Mouse (Mus musculus) G1E (cell line): Measurements from ENCODE around the gene Coro6. TPM values are rescaled to one million over a fixed set of nuclear protein-coding genes. Genes with fewer than 3 reads are reported as not detected.
A peak's percentile ranks its signal among the peaks of the same experiment; 100 is the strongest.

Experiments
- ATAC-seq: 2 replicates; pipeline ENCODE4 v1.8.0; 2016; ENCODE audit warnings: mild to moderate bottlenecking; ENCODE audit not compliant: insufficient number of reproducible peaks, poor library complexity, low FRiP score, severe bottlenecking; ENCODE audit errors: extremely low read depth
- DNase-seq: peaks from one replicate; pipeline ENCODE4 v3.0.0; 2012; ENCODE audit warnings: low spot score
- H3K27me3 ChIP-seq: 2 replicates; pipeline ENCODE4 v1.6.1; 2012; ENCODE audit warnings: mild to moderate bottlenecking, low read length, inconsistent platforms; ENCODE audit not compliant: insufficient read depth
- H3K36me3 ChIP-seq: replicated peaks from 2 replicates; pipeline ENCODE3; 2012; ENCODE audit warnings: mild to moderate bottlenecking, inconsistent platforms
- H3K4me1 ChIP-seq: 2 replicates; pipeline ENCODE4 v1.6.1; 2012; ENCODE audit warnings: low read depth, low read length, inconsistent platforms, mixed read lengths; ENCODE audit not compliant: insufficient read depth
- H3K4me3 ChIP-seq: 2 replicates; pipeline ENCODE4 v1.5.1; 2012; ENCODE audit warnings: low read depth, mild to moderate bottlenecking, inconsistent platforms, low read length, moderate library complexity, mixed read lengths
- H3K9me3 ChIP-seq: replicated peaks from 2 replicates; pipeline ENCODE4 v1.6.1; 2012; ENCODE audit warnings: inconsistent platforms
- CTCF ChIP-seq: IDR thresholded peaks from 2 replicates; pipeline ENCODE4 v1.5.1; 2012; ENCODE audit warnings: low read depth, low read length, inconsistent platforms, mixed read lengths
- GATA1 ChIP-seq: IDR thresholded peaks from 2 replicates; pipeline ENCODE4 v1.6.1; 2012; ENCODE audit warnings: borderline replicate concordance, low read length, inconsistent platforms, mixed read lengths
- GATA2 ChIP-seq: IDR thresholded peaks from 2 replicates; pipeline ENCODE4 v1.6.1; 2012; ENCODE audit warnings: low read depth, low read length, inconsistent platforms, borderline replicate concordance
- POLR2AphosphoS5 ChIP-seq: IDR thresholded peaks from 2 replicates; pipeline ENCODE4 v1.6.1; 2012; ENCODE audit warnings: low read depth, low read length, inconsistent platforms; ENCODE audit not compliant: insufficient replicate concordance
- TAL1 ChIP-seq: conservative IDR thresholded peaks from 2 replicates; pipeline ENCODE4 v1.6.1; 2012; ENCODE audit warnings: low read depth, low read length, inconsistent platforms, mixed read lengths
- polyA plus RNA-seq: library from polyadenylated mRNA; stranded (reverse); fragments of >175 nt; gene quantifications from 2 replicates; pipeline ENCODE4 v1.2.3, GENCODE M21; 2012
- total RNA-seq, 2 experiments: library from RNA; stranded (forward) in 1 of 2; stranded (reverse) in 1 of 2; fragments of 200-1000 nt in 1 of 2; fragments of >200 nt in 1 of 2; fragmentation: Nextera tagmentation in 1 of 2; gene quantifications; 2 replicates each; pipeline ENCODE4 v1.2.3; 2014 to 2017

The Coro6 gene
- total and polyA plus RNA-seq, 3 experiments = 0.11 TPM; not detected in 2

GRCm38 (mm10) chr11:77446628-77447041, 15.6 kb upstream of the Coro6 start:
- TF ChIP-seq CTCF = peak; percentile 67
- TF ChIP-seq GATA2 = no peak
- no peaks in the 10 kb centered on the region for H3K9me3 ChIP-seq
- ATAC-seq = peak; percentile 54
- peaks cover 18% of the 10 kb centered on the region for H3K4me1 ChIP-seq
- no peak overlapping the region; the same call in 1 of the 2 replicates for H3K4me3 ChIP-seq
- peak; percentile 38 for DNase-seq
- H3K27me3 ChIP-seq = no peaks in the 10 kb centered on the region
- peaks cover 42% of the 10 kb centered on the region for H3K36me3 ChIP-seq

- TF ChIP-seq GATA2 = no peak
- TF ChIP-seq CTCF = no peak
- no peak for TF ChIP-seq POLR2AphosphoS5
- TF ChIP-seq TAL1 = no peak
- ATAC-seq = no peak
- H3K4me3 ChIP-seq = no peak overlapping the region
- peaks cover 43% of the 10 kb centered on the region for H3K36me3 ChIP-seq
- H3K9me3 ChIP-seq = no peaks in the 10 kb centered on the region
- H3K27me3 ChIP-seq = no peaks in the 10 kb centered on the region
- H3K4me1 ChIP-seq = peaks cover 18% of the 10 kb centered on the region
- no peak for DNase-seq
Measured at GRCm38 (mm10) chr11:77449224-77449623, 13.0 kb upstream of the Coro6 start.

- no peaks in the 10 kb centered on the region for H3K9me3 ChIP-seq
- ATAC-seq (no peak), DNase-seq (no peak)
- H3K36me3 ChIP-seq = peaks cover 54% of the 10 kb centered on the region
- peaks cover 7% of the 10 kb centered on the region for H3K4me1 ChIP-seq
- no peak overlapping the region for H3K4me3 ChIP-seq
- no peaks in the 10 kb centered on the region for H3K27me3 ChIP-seq
- TF ChIP-seq TAL1 (no peak), GATA1 (no peak), CTCF (no peak), GATA2 (no peak), POLR2AphosphoS5 (no peak)
Measured at GRCm38 (mm10) chr11:77451670-77452069, 10.5 kb upstream of the Coro6 start.

- Histone ChIP-seq H3K36me3 (peaks cover 57% of the 10 kb centered on the region), H3K27me3 (no peaks in the 10 kb centered on the region), H3K4me1 (no peaks in the 10 kb centered on the region), H3K9me3 (no peaks in the 10 kb centered on the region), H3K4me3 (no peak overlapping the region)
- no peak for DNase-seq
- no peak for TF ChIP-seq CTCF
- no peak for TF ChIP-seq GATA2
- no peak for TF ChIP-seq POLR2AphosphoS5
- TF ChIP-seq GATA1 = no peak
- TF ChIP-seq TAL1 = no peak
- ATAC-seq = no peak
Measured at GRCm38 (mm10) chr11:77453388-77453787, 8.8 kb upstream of the Coro6 start.

- ATAC-seq = no peak
- no peak overlapping the region for H3K4me3 ChIP-seq
- no peaks in the 10 kb centered on the region for H3K9me3 ChIP-seq
- H3K36me3 ChIP-seq = peaks cover 36% of the 10 kb centered on the region
- no peaks in the 10 kb centered on the region for H3K27me3 ChIP-seq
- no peak for TF ChIP-seq GATA2
- no peak for TF ChIP-seq CTCF
- no peak for TF ChIP-seq GATA1
- no peak for TF ChIP-seq TAL1
- TF ChIP-seq POLR2AphosphoS5 = no peak
- DNase-seq = no peak
- no peaks in the 10 kb centered on the region for H3K4me1 ChIP-seq
Measured at GRCm38 (mm10) chr11:77455770-77456510, 6.3 kb upstream of the Coro6 start.

GRCm38 (mm10) chr11:77456866-77457265, 5.3 kb upstream of the Coro6 start:
- ATAC-seq (no peak), DNase-seq (no peak)
- peaks cover 34% of the 10 kb centered on the region for H3K36me3 ChIP-seq
- H3K4me3 ChIP-seq = no peak overlapping the region
- H3K9me3 ChIP-seq = no peaks in the 10 kb centered on the region
- TF ChIP-seq GATA1 = no peak
- TF ChIP-seq TAL1 = no peak
- TF ChIP-seq CTCF = no peak
- no peak for TF ChIP-seq GATA2
- TF ChIP-seq POLR2AphosphoS5 = no peak
- no peaks in the 10 kb centered on the region for H3K4me1 ChIP-seq
- peaks cover 2% of the 10 kb centered on the region; the same call in 1 of the 2 replicates for H3K27me3 ChIP-seq

GRCm38 (mm10) chr11:77461856-77462255, 355 bp upstream of the Coro6 start:
- H3K36me3 ChIP-seq = peaks cover 4% of the 10 kb centered on the region
- peaks cover 48% of the 10 kb centered on the region for H3K27me3 ChIP-seq
- no peak for DNase-seq
- H3K4me1 ChIP-seq = peaks cover 5% of the 10 kb centered on the region; the same call in 1 of the 2 replicates
- no peaks in the 10 kb centered on the region for H3K9me3 ChIP-seq
- no peak for ATAC-seq
- no peak for TF ChIP-seq CTCF
- no peak for TF ChIP-seq GATA2
- TF ChIP-seq POLR2AphosphoS5 = no peak
- no peak for TF ChIP-seq GATA1
- no peak for TF ChIP-seq TAL1
- no peak overlapping the region for H3K4me3 ChIP-seq
